Mouse (Mus musculus): ENCODE data around the gene Id1. TPM values are rescaled to one million over a fixed set of nuclear protein-coding genes. Genes with fewer than 3 reads are reported as not detected.
A peak's percentile ranks its signal among the peaks of the same experiment; 100 is the strongest.

The Id1 gene
- polyA plus RNA-seq, 1 experiment = 53.5 TPM

GRCm38 (mm10) chr2:152758351-152758750 is 22.3 kb downstream of the Id1 start:
- TF ChIP-seq CTCF (IDR thresholded peaks at IDR 0.05; ENCODE audit: extremely low read depth, insufficient read depth, insufficient read length, insufficient replicate concordance) = no peak
- no peak for TF ChIP-seq POLR2A (IDR thresholded peaks at IDR 0.05; ENCODE audit: low read depth, low read length)
- Histone ChIP-seq H3K27ac (ENCODE audit: insufficient read depth, low read length) (no peak overlapping the region), H3K27me3 (ENCODE audit: control insufficient read depth, insufficient read depth, low read length) (peaks cover 6% of the 10 kb centered on the region), H3K36me3 (ENCODE audit: control insufficient read depth, insufficient read depth, low read length) (no peaks in the 10 kb centered on the region), H3K4me1 (ENCODE audit: control insufficient read depth, insufficient read depth, insufficient read length) (no peaks in the 10 kb centered on the region; the same call in 1 of the 2 replicates), H3K4me3 (ENCODE audit: extremely low read depth, insufficient read depth, insufficient read length) (no peak overlapping the region)
- no peak for DNase-seq (ENCODE audit: low read depth in 1 of 2, low spot score in 2 of 2)
- 53% methylated on average over 4 of the region's 4 CpGs for WGBS

- H3K4me1 ChIP-seq (ENCODE audit: control insufficient read depth, insufficient read depth, insufficient read length) = no peaks in the 10 kb centered on the region; the same call in 1 of the 2 replicates
- TF ChIP-seq POLR2A (IDR thresholded peaks at IDR 0.05; ENCODE audit: low read depth, low read length) (no peak), CTCF (IDR thresholded peaks at IDR 0.05; ENCODE audit: extremely low read depth, insufficient read depth, insufficient read length, insufficient replicate concordance) (no peak)
- H3K27me3 ChIP-seq (ENCODE audit: control insufficient read depth, insufficient read depth, low read length) = no peaks in the 10 kb centered on the region
- H3K27ac ChIP-seq (ENCODE audit: insufficient read depth, low read length) = no peak overlapping the region
- no peak for DNase-seq (ENCODE audit: low read depth in 1 of 2, low spot score in 2 of 2)
- no peaks in the 10 kb centered on the region for H3K36me3 ChIP-seq (ENCODE audit: control insufficient read depth, insufficient read depth, low read length)
- WGBS = 67% methylated on average over 6 of the region's 6 CpGs
- H3K4me3 ChIP-seq (ENCODE audit: extremely low read depth, insufficient read depth, insufficient read length) = no peak overlapping the region
Observed at GRCm38 (mm10) chr2:152763310-152763709, 27.3 kb downstream of the Id1 start.

GRCm38 (mm10) chr2:152764172-152765044 is 28.4 kb downstream of the Id1 start:
- no peak for DNase-seq (ENCODE audit: low read depth in 1 of 2, low spot score in 2 of 2)
- WGBS = 80% methylated on average over 14 of the region's 14 CpGs
- H3K4me3 ChIP-seq (ENCODE audit: extremely low read depth, insufficient read depth, insufficient read length) = no peak overlapping the region
- no peak overlapping the region for H3K27ac ChIP-seq (ENCODE audit: insufficient read depth, low read length)
- no peaks in the 10 kb centered on the region; the same call in 1 of the 2 replicates for H3K4me1 ChIP-seq (ENCODE audit: control insufficient read depth, insufficient read depth, insufficient read length)
- H3K27me3 ChIP-seq (ENCODE audit: control insufficient read depth, insufficient read depth, low read length) = no peaks in the 10 kb centered on the region
- TF ChIP-seq POLR2A (IDR thresholded peaks at IDR 0.05; ENCODE audit: low read depth, low read length) = no peak
- no peak for TF ChIP-seq CTCF (IDR thresholded peaks at IDR 0.05; ENCODE audit: extremely low read depth, insufficient read depth, insufficient read length, insufficient replicate concordance)
- no peaks in the 10 kb centered on the region for H3K36me3 ChIP-seq (ENCODE audit: control insufficient read depth, insufficient read depth, low read length)

- Histone ChIP-seq H3K27ac (ENCODE audit: insufficient read depth, low read length) (no peak overlapping the region), H3K27me3 (ENCODE audit: control insufficient read depth, insufficient read depth, low read length) (no peaks in the 10 kb centered on the region), H3K4me3 (ENCODE audit: extremely low read depth, insufficient read depth, insufficient read length) (no peak overlapping the region), H3K36me3 (ENCODE audit: control insufficient read depth, insufficient read depth, low read length) (no peaks in the 10 kb centered on the region), H3K4me1 (ENCODE audit: control insufficient read depth, insufficient read depth, insufficient read length) (no peaks in the 10 kb centered on the region; the same call in 1 of the 2 replicates)
- no peak for DNase-seq (ENCODE audit: low read depth in 1 of 2, low spot score in 2 of 2)
- TF ChIP-seq CTCF (IDR thresholded peaks at IDR 0.05; ENCODE audit: extremely low read depth, insufficient read depth, insufficient read length, insufficient replicate concordance) = no peak
- TF ChIP-seq POLR2A (IDR thresholded peaks at IDR 0.05; ENCODE audit: low read depth, low read length) = no peak
- WGBS = 78% methylated on average over 7 of the region's 7 CpGs
Observed at GRCm38 (mm10) chr2:152765045-152765674, 29.1 kb downstream of the Id1 start.

DNA sequence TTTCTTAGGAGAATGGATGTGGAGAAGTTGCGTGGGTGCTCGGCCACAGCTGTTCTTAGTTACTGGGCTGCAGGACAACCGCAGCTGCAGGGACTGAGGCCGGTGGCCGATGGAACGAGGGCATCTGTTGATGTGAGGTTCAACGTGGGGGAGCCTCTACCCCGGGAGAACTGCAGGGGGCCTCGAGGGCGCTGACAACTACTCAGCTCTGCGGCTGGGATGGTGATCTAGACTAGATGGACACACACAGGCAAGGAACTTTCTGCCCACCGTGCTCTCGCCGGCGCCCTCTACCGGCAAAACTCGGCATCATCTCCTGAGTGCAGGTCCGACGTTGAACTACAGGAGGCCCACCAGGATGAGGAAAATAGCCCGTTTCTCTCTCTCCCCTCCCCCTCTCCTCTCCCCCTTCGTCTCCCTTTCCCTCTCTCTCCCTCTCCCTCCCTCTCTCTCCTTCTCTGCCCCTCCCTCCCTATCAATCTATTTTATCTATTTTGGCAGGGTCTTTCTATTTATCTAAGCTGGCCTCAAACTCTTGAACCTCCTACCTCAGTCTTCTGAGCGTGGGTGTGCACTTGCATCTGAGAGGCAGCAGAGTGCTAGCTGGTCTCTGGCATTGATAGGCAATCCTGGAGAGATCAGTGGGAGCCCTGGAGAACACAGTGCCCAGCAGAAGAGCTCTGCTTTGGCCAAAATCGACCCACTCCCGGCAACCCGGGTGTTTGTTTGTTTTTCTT is 30.5 kb downstream of the Id1 start:
- Histone ChIP-seq H3K27me3 (ENCODE audit: control insufficient read depth, insufficient read depth, low read length) (no peaks in the 10 kb centered on the region), H3K27ac (ENCODE audit: insufficient read depth, low read length) (no peak overlapping the region), H3K4me1 (ENCODE audit: control insufficient read depth, insufficient read depth, insufficient read length) (no peaks in the 10 kb centered on the region; the same call in 1 of the 2 replicates), H3K36me3 (ENCODE audit: control insufficient read depth, insufficient read depth, low read length) (no peaks in the 10 kb centered on the region), H3K4me3 (ENCODE audit: extremely low read depth, insufficient read depth, insufficient read length) (no peak overlapping the region)
- TF ChIP-seq POLR2A (IDR thresholded peaks at IDR 0.05; ENCODE audit: low read depth, low read length) (no peak), CTCF (IDR thresholded peaks at IDR 0.05; ENCODE audit: extremely low read depth, insufficient read depth, insufficient read length, insufficient replicate concordance) (peak; percentile 95)
- 26% methylated on average over 25 of the region's 25 CpGs for WGBS
- DNase-seq (ENCODE audit: low read depth in 1 of 2, low spot score in 2 of 2) = peak; percentile 54 to 77

GRCm38 (mm10) chr2:152767618-152768271 is 31.7 kb downstream of the Id1 start:
- no peaks in the 10 kb centered on the region for H3K36me3 ChIP-seq (ENCODE audit: control insufficient read depth, insufficient read depth, low read length)
- H3K27ac ChIP-seq (ENCODE audit: insufficient read depth, low read length) = no peak overlapping the region
- peak in 1 of 2 experiments; percentile 44 for DNase-seq (ENCODE audit: low read depth in 1 of 2, low spot score in 2 of 2)
- no peaks in the 10 kb centered on the region; the same call in 1 of the 2 replicates for H3K4me1 ChIP-seq (ENCODE audit: control insufficient read depth, insufficient read depth, insufficient read length)
- no peak overlapping the region for H3K4me3 ChIP-seq (ENCODE audit: extremely low read depth, insufficient read depth, insufficient read length)
- no peaks in the 10 kb centered on the region for H3K27me3 ChIP-seq (ENCODE audit: control insufficient read depth, insufficient read depth, low read length)
- TF ChIP-seq CTCF (IDR thresholded peaks at IDR 0.05; ENCODE audit: extremely low read depth, insufficient read depth, insufficient read length, insufficient replicate concordance) (peak; percentile 7; the same call in 1 of the 2 replicates), POLR2A (IDR thresholded peaks at IDR 0.05; ENCODE audit: low read depth, low read length) (no peak)
- 66% methylated on average over 12 of the region's 12 CpGs for WGBS
